Mouse (Mus musculus): ENCODE results near the gene Slc10a1. TPM values are rescaled to one million over a fixed set of nuclear protein-coding genes. Genes with fewer than 3 reads are reported as not detected.

Gene Slc10a1
- polyA plus RNA-seq, 1 experiment from 2014 or later, result 0.68 TPM

- Histone ChIP-seq H3K36me3 (0 out of 2 replicates have a peak, but pooled peaks cover 5% of the 10 kb centered on the region), H3K4me3 (no peak overlapping the region), H3K27me3 (ENCODE audit: low read depth, poor library complexity, severe bottlenecking) (no peaks in the 10 kb centered on the region), H3K27ac (no peak overlapping the region), H3K9me3 (replicated peaks) (peaks cover 2% of the 10 kb centered on the region; the same call in 1 of the 2 replicates), H3K4me1 (peaks cover 12% of the 10 kb centered on the region; the same call in 1 of the 2 replicates)
- DNase-seq (ENCODE audit: low spot score), result no peak
- 91% methylated on average over 10 of the region's 10 CpGs for WGBS
Observed at GRCm38 (mm10) chr12:80991806-80992205, 23.3 kb upstream of the Slc10a1 start.

GRCm38 (mm10) chr12:80990901-80991445 is 22.5 kb upstream of the Slc10a1 start:
- Histone ChIP-seq H3K4me1 (peaks cover 12% of the 10 kb centered on the region; the same call in 1 of the 2 replicates), H3K9me3 (replicated peaks) (peaks cover 2% of the 10 kb centered on the region; the same call in 1 of the 2 replicates), H3K36me3 (0 out of 2 replicates have a peak, but pooled peaks cover 5% of the 10 kb centered on the region), H3K27me3 (ENCODE audit: low read depth, poor library complexity, severe bottlenecking) (no peaks in the 10 kb centered on the region), H3K4me3 (no peak overlapping the region), H3K27ac (no peak overlapping the region)
- no peak for DNase-seq (ENCODE audit: low spot score)
- 90% methylated on average over 13 of the region's 13 CpGs for WGBS

DNA sequence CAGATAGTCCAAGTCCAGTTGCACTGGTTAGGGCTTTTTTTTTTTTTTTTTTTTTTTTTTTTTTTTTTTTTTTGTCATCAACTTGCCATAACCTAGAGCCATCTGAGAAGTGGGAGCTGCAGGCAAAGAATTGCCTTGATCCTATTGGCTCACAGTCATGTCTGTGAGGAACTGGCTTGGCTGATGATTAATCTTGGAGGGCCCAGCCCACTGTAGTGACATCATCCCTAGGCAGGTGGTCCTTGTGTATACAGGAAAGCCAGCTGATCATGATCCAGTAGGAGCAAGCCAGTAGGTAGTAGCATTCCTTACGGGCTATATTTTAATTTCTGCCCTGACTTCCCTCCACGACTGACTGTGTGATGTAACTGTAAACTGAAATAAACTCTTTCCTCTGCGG is 19.8 kb upstream of the Slc10a1 start:
- no peak overlapping the region for H3K4me3 ChIP-seq
- peaks cover 7% of the 10 kb centered on the region; the same call in 1 of the 2 replicates for H3K4me1 ChIP-seq
- no peaks in the 10 kb centered on the region for H3K36me3 ChIP-seq
- 89% methylated on average over 3 of the region's 3 CpGs for WGBS
- no peak overlapping the region for H3K27ac ChIP-seq
- no peaks in the 10 kb centered on the region for H3K27me3 ChIP-seq (ENCODE audit: low read depth, poor library complexity, severe bottlenecking)
- DNase-seq (ENCODE audit: low spot score), result no peak
- no peaks in the 10 kb centered on the region for H3K9me3 ChIP-seq (replicated peaks)

DNA sequence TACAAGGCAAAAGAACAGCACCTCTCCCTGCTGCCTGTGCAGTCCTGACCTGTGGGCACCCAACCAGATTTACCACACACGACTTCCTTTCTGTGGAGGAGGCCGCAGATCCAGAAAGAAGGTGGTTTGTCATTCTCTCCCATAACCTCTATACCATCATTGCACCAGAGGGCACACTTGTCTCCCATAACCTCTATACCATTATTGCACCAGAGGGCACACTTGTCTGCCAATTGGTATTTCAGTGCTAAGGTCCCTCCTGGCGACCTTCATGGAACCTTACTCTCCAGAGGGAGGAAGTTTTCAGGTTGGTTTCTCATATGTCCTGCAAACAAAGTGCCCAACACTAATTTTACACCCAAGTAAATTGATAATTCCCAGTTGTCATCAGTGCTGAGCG is 18.1 kb upstream of the Slc10a1 start:
- WGBS, result 85% methylated on average over 4 of the region's 4 CpGs
- Histone ChIP-seq H3K27ac (no peak overlapping the region), H3K36me3 (no peaks in the 10 kb centered on the region), H3K4me1 (peaks cover 4% of the 10 kb centered on the region; the same call in 1 of the 2 replicates), H3K9me3 (replicated peaks) (no peaks in the 10 kb centered on the region), H3K27me3 (ENCODE audit: low read depth, poor library complexity, severe bottlenecking) (no peaks in the 10 kb centered on the region), H3K4me3 (no peak overlapping the region)
- no peak for DNase-seq (ENCODE audit: low spot score)

GRCm38 (mm10) chr12:80983695-80984094 is 15.2 kb upstream of the Slc10a1 start:
- Histone ChIP-seq H3K27me3 (ENCODE audit: low read depth, poor library complexity, severe bottlenecking) (no peaks in the 10 kb centered on the region), H3K4me1 (no peaks in the 10 kb centered on the region), H3K27ac (no peak overlapping the region), H3K4me3 (no peak overlapping the region), H3K36me3 (no peaks in the 10 kb centered on the region), H3K9me3 (replicated peaks) (no peaks in the 10 kb centered on the region)
- no peak for DNase-seq (ENCODE audit: low spot score)
- 83% methylated on average over 9 of the region's 9 CpGs for WGBS

- peak; percentile 88 for DNase-seq (ENCODE audit: low spot score)
- under 1% methylated on average over 7 of the region's 7 CpGs for WGBS
- H3K4me1 ChIP-seq, result no peaks in the 10 kb centered on the region
Observed at GRCm38 (mm10) chr12:80982326-80982725, 13.8 kb upstream of the Slc10a1 start.

DNA sequence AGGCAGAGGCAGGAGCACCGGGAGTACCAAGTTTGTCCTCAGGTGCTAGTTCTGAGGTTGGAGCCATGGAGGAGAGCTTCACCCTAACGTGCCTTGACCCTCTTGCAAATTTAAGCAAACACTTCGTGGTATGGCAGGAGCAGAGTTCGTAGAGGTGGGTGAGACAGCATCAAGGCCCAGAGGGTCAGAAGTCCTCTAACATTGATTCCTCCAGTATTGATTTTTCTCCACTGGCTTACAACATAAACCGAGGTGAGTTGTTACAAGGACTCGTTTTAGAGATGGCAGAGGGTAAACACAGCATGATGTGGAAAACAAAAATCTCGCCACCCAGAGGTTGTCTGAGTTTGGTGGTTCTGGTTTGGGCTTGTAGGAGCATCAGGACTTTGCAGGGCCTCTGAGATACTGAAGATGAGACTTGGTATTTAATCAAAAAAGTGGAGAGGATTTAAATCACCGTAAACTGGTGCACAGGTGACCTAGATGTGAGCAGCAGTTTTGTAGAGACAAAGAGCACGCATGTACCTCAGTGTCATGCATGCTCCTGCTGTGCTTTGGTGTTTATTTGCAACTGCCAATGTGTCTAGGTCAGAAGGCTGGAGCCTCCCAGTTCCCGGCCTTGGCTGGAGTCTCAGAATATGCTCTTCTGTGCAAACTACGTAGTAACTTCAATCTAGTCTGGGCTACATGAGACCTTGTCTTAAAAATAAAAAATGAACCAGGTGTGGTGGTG is 7.6 kb upstream of the Slc10a1 start:
- H3K4me3 ChIP-seq, result no peak overlapping the region
- WGBS, result 90% methylated on average over 11 of the region's 11 CpGs
- no peak for DNase-seq (ENCODE audit: low spot score)
- no peaks in the 10 kb centered on the region for H3K36me3 ChIP-seq
- 0 out of 2 replicates have a peak, but pooled peaks cover 5% of the 10 kb centered on the region for H3K4me1 ChIP-seq
- H3K27me3 ChIP-seq (ENCODE audit: low read depth, poor library complexity, severe bottlenecking), result no peaks in the 10 kb centered on the region
- no peaks in the 10 kb centered on the region for H3K9me3 ChIP-seq (replicated peaks)
- no peak overlapping the region for H3K27ac ChIP-seq

More at GRCm38 (mm10) chr12:80982326-80982725, 13.8 kb upstream of the Slc10a1 start:
- Histone ChIP-seq H3K36me3 (no peaks in the 10 kb centered on the region), H3K4me3 (no peak overlapping the region), H3K27me3 (ENCODE audit: low read depth, poor library complexity, severe bottlenecking) (no peaks in the 10 kb centered on the region), H3K27ac (no peak overlapping the region), H3K9me3 (replicated peaks) (no peaks in the 10 kb centered on the region)

DNA sequence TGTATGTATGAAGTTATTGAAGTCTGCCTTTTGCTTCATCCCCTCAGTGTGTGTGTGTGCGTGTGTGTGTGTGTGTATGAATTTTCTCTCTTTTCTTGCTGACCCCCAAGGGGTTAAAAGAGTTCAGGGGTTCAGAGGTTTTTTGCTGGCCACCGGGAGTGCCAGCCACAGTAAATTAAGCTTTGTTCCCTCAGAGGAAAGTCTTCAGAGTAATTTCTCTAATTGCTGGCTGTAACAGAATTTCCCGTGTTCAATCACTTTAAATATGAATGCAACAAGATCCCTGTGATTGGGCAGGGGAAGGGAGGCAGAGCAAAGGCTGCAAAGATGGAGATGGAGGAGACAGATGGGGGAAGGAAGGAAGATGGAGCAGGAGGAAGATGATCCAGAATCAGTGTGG is 3.3 kb upstream of the Slc10a1 start:
- no peaks in the 10 kb centered on the region for H3K27me3 ChIP-seq (ENCODE audit: low read depth, poor library complexity, severe bottlenecking)
- no peak overlapping the region for H3K4me3 ChIP-seq
- H3K27ac ChIP-seq, result no peak overlapping the region
- H3K4me1 ChIP-seq, result 0 out of 2 replicates have a peak, but pooled peaks cover 5% of the 10 kb centered on the region
- no peaks in the 10 kb centered on the region for H3K36me3 ChIP-seq
- DNase-seq (ENCODE audit: low spot score), result peak; percentile 10
- 36% methylated on average over 3 of the region's 3 CpGs for WGBS
- H3K9me3 ChIP-seq (replicated peaks), result no peaks in the 10 kb centered on the region

GRCm38 (mm10) chr12:80970181-80970705 is 1.7 kb upstream of the Slc10a1 start:
- Histone ChIP-seq H3K36me3 (no peaks in the 10 kb centered on the region), H3K27me3 (ENCODE audit: low read depth, poor library complexity, severe bottlenecking) (no peaks in the 10 kb centered on the region), H3K4me1 (0 out of 2 replicates have a peak, but pooled peaks cover 5% of the 10 kb centered on the region), H3K9me3 (replicated peaks) (no peaks in the 10 kb centered on the region), H3K27ac (no peak overlapping the region), H3K4me3 (no peak overlapping the region)
- DNase-seq (ENCODE audit: low spot score), result peak; percentile 23
- 83% methylated on average over 8 of the region's 8 CpGs for WGBS

DNA sequence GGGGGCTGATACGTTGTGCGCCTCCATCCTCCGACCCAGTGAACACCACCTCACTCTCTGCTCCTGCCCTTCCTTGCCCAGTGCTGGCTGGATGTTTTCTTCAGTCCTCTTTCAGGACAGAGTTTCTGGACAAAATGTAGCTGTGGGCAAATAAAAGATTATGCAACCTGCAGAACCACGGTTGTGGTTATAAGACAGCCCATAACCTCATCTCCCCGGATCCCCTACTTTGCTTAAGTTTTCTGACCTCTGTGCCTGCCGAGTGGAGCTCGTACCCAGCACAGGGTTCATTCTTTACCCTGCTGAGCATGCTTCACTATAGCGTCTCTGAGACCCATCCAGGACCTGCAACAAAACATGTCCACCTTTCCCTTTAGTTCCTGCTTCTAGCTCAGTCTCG is 587 bp downstream of the Slc10a1 start:
- Histone ChIP-seq H3K4me1 (0 out of 2 replicates have a peak, but pooled peaks cover 5% of the 10 kb centered on the region), H3K27me3 (ENCODE audit: low read depth, poor library complexity, severe bottlenecking) (no peaks in the 10 kb centered on the region), H3K36me3 (no peaks in the 10 kb centered on the region), H3K27ac (no peak overlapping the region), H3K4me3 (no peak overlapping the region), H3K9me3 (replicated peaks) (no peaks in the 10 kb centered on the region)
- peak; percentile 25 for DNase-seq (ENCODE audit: low spot score)
- 89% methylated on average over 9 of the region's 9 CpGs for WGBS

DNA sequence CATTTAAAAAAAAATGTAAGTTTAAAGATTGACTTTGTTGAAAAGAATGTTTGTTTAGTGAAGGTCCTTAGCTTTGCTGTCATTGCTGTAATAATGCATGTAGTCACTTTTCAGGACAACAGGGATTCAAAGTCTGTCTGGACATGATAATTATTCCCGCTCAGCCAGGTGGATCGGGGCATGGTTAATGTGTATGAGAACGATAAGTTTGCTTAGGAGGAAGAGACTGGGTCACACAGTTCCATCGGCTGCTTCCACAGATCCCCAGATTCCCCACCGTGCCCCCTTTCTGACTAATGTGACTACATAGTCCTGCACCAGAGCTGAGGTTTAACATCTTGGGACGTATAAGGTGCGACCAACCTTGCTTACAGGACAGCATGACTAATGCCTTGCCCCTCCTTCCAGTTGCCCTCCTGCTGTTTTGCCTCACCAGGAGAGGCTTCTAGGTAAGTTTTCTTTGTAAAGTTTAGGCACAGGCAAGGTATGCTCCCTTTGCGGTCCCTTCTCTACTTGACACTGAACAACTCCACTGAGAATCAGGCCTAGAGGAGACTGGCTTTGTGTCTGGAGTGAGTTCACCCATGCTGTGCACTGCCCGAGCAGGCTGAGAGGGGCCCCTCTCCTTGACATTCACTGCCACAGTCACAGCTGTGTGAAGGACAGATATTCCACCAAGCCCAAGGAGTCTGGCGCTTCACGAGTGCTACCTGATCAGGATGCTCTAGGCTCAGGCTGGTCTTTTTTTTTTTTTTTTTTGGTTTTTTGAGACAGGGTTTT is 2.3 kb downstream of the Slc10a1 start:
- WGBS, result 83% methylated on average over 11 of the region's 11 CpGs
- no peak overlapping the region for H3K27ac ChIP-seq
- H3K27me3 ChIP-seq (ENCODE audit: low read depth, poor library complexity, severe bottlenecking), result no peaks in the 10 kb centered on the region
- H3K4me1 ChIP-seq, result no peaks in the 10 kb centered on the region
- H3K4me3 ChIP-seq, result no peak overlapping the region
- no peak for DNase-seq (ENCODE audit: low spot score)
- peaks cover 2% of the 10 kb centered on the region; the same call in 1 of the 2 replicates for H3K36me3 ChIP-seq
- H3K9me3 ChIP-seq (replicated peaks), result no peaks in the 10 kb centered on the region

GRCm38 (mm10) chr12:80962566-80962965 is 5.9 kb downstream of the Slc10a1 start:
- Histone ChIP-seq H3K36me3 (peaks cover 30% of the 10 kb centered on the region), H3K27me3 (ENCODE audit: low read depth, poor library complexity, severe bottlenecking) (no peaks in the 10 kb centered on the region), H3K9me3 (replicated peaks) (no peaks in the 10 kb centered on the region), H3K27ac (no peak overlapping the region), H3K4me3 (no peak overlapping the region), H3K4me1 (no peaks in the 10 kb centered on the region)
- DNase-seq (ENCODE audit: low spot score), result no peak
- WGBS, result 72% methylated on average over 4 of the region's 4 CpGs
